Comparison of ENCODE assay signal across 8 mouse cellular contexts in the genomic region with DNA sequence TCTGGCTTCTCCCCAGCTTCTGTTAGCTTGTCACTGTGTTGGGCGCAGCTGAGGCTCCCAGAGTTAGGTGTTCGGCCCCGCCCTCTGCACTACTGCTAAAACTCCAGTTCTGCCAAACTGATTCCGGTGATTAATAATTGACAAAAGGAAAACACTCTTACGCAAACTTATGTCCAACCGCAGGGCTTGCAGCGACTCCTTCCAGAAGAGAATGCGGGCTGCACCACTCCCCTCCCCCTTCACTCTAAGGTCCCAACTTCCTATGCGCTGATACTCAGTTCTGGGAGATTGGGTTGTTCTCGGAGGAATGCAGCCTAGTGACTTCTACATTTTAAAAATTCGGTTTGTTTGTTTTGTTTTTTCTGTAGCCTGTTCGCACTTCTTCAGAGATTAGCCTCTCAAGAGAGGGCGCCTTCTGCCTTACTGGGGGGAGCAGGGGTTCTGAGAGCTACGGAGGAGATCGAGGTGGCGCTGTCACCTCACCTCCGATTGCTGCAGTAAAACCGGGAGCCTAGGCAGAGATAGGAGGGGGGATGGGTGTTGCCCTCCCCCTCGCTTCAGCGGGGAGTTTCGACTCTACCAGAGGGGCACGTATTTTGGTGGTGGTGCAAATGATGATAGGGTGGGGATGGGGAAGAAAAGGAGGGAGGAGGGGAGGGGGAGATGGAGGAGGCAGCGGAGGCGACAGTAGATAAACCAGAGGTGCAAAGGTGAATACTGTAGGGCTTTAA. TPM values are rescaled to one million over a fixed set of nuclear protein-coding genes. Genes with fewer than 3 reads are reported as not detected.
A peak's percentile ranks its signal among the peaks of the same experiment; 100 is the strongest.
DNase-seq lines count a peak whose midpoint lies in the region; ATAC-seq and TF ChIP-seq lines count a peak whose summit lies in the region.

A gene (minus strand): TSS at position 83 of the 731 bp plus-strand sequence.

- ATAC-seq in heart, postnatal 0 days (ENCODE audit: insufficient read depth, low read depth), result no peak
- peak; percentile 37; the same call in 1 of the 2 replicates for ATAC-seq in embryonic facial prominence, embryonic 13.5 days (ENCODE audit: insufficient number of reproducible peaks, insufficient read depth, low FRiP score, low TSS enrichment, low read depth)
- peak; percentile 73 for ATAC-seq in intestine, postnatal 0 days
- peak; percentile 60; the same call in 1 of the 2 replicates for ATAC-seq in limb, embryonic 13.5 days (ENCODE audit: low FRiP score, low read depth)
- peak; percentile 35; the same call in 1 of the 2 replicates for ATAC-seq in midbrain, embryonic 14.5 days (ENCODE audit: low FRiP score, low TSS enrichment)

- no peak for TF ChIP-seq EP300 in heart, postnatal 0 days (IDR thresholded peaks at IDR 0.05; ENCODE audit: low read depth)
- TF ChIP-seq EP300 in heart, adult 2 months (IDR thresholded peaks at IDR 0.05; ENCODE audit: insufficient read depth, low read depth, low read length), result no peak

- peak within 1 kb of the TSS; percentile 84 for H3K4me2 ChIP-seq in heart, postnatal 0 days (ENCODE audit: low read depth, low read length)
- H3K4me2 ChIP-seq in embryonic facial prominence, embryonic 13.5 days, result peak within 1 kb of the TSS; percentile 95
- peak within 1 kb of the TSS; percentile 83 for H3K4me2 ChIP-seq in intestine, postnatal 0 days (replicated peaks; ENCODE audit: low read depth)
- H3K4me2 ChIP-seq in limb, embryonic 13.5 days (replicated peaks), result peak within 1 kb of the TSS; percentile 98
- H3K4me2 ChIP-seq in midbrain, embryonic 14.5 days (ENCODE audit: low read length), result peak within 1 kb of the TSS; percentile 96

- no peak for TF ChIP-seq POLR2A in heart, adult 2 months (IDR thresholded peaks at IDR 0.05; ENCODE audit: insufficient read depth, low read depth, low read length)

- no peaks in the 10 kb centered on the region for H3K9me3 ChIP-seq in heart, postnatal 0 days (replicated peaks; ENCODE audit: control insufficient read depth, low read length)
- H3K9me3 ChIP-seq in embryonic facial prominence, embryonic 13.5 days, result no peaks in the 10 kb centered on the region
- no peaks in the 10 kb centered on the region for H3K9me3 ChIP-seq in intestine, postnatal 0 days (ENCODE audit: control insufficient read depth)
- H3K9me3 ChIP-seq in limb, embryonic 13.5 days, result no peaks in the 10 kb centered on the region
- no peaks in the 10 kb centered on the region for H3K9me3 ChIP-seq in midbrain, embryonic 14.5 days (ENCODE audit: control insufficient read depth, low read length)

- peaks cover 15% of the 10 kb centered on the region for H3K4me1 ChIP-seq in heart, postnatal 0 days (ENCODE audit: control insufficient read depth, insufficient read depth)
- H3K4me1 ChIP-seq in heart, adult 2 months (ENCODE audit: control insufficient read depth, insufficient read depth, low read length), result no peaks in the 10 kb centered on the region
- peaks cover 14% of the 10 kb centered on the region; the same call in 1 of the 2 replicates for H3K4me1 ChIP-seq in embryonic facial prominence, embryonic 13.5 days
- H3K4me1 ChIP-seq in intestine, postnatal 0 days (replicated peaks; ENCODE audit: control insufficient read depth, insufficient read depth, low read length), result peaks cover 3% of the 10 kb centered on the region; the same call in 1 of the 2 replicates
- H3K4me1 ChIP-seq in limb, embryonic 13.5 days, result peaks cover 15% of the 10 kb centered on the region
- H3K4me1 ChIP-seq in midbrain, embryonic 14.5 days (ENCODE audit: control insufficient read depth, insufficient read depth, low read length), result peaks cover 9% of the 10 kb centered on the region; the same call in 1 of the 2 replicates

- H3K4me3 ChIP-seq in heart, postnatal 0 days (ENCODE audit: low read depth, low read length), result peak within 1 kb of the TSS; percentile 46
- H3K4me3 ChIP-seq in heart, adult 2 months, result no peak within 1 kb of the TSS
- peak within 1 kb of the TSS; percentile 51 for H3K4me3 ChIP-seq in embryonic facial prominence, embryonic 13.5 days
- H3K4me3 ChIP-seq in intestine, postnatal 0 days (ENCODE audit: low read depth, low read length), result peak within 1 kb of the TSS; percentile 41
- H3K4me3 ChIP-seq in limb, embryonic 13.5 days, result peak within 1 kb of the TSS; percentile 51
- peak within 1 kb of the TSS; percentile 55 for H3K4me3 ChIP-seq in midbrain, embryonic 14.5 days (replicated peaks; ENCODE audit: low read depth, low read length)

- DNase-seq in heart, postnatal 0 days (ENCODE audit: low spot score), result no peak
- no peak for DNase-seq in heart, adult 2 months
- peak; percentile 56 for DNase-seq in midbrain, embryonic 14.5 days
- peak; percentile 35 for DNase-seq in urinary bladder, postnatal 25 days (ENCODE audit: low spot score)
- DNase-seq in gastrocnemius, adult 8-10 months (ENCODE audit: low spot score in 2 of 2), result no peak

- H3K79me2 ChIP-seq in heart, adult 2 months (replicated peaks; ENCODE audit: control insufficient read depth, insufficient read depth, low read length), result no peaks in the 10 kb centered on the region

- H3K36me3 ChIP-seq in heart, postnatal 0 days (replicated peaks; ENCODE audit: control insufficient read depth, insufficient read depth, low read length), result no peaks in the 10 kb centered on the region
- H3K36me3 ChIP-seq in heart, adult 2 months (ENCODE audit: control insufficient read depth, insufficient read depth, low read length), result no peaks in the 10 kb centered on the region
- H3K36me3 ChIP-seq in embryonic facial prominence, embryonic 13.5 days, result no peaks in the 10 kb centered on the region
- H3K36me3 ChIP-seq in intestine, postnatal 0 days (ENCODE audit: control insufficient read depth, insufficient read depth), result no peaks in the 10 kb centered on the region
- H3K36me3 ChIP-seq in limb, embryonic 13.5 days, result no peaks in the 10 kb centered on the region
- H3K36me3 ChIP-seq in midbrain, embryonic 14.5 days (ENCODE audit: control insufficient read depth, insufficient read depth, low read length), result no peaks in the 10 kb centered on the region

- H3K9ac ChIP-seq in heart, postnatal 0 days (replicated peaks; ENCODE audit: low read depth, low read length), result no peak within 1 kb of the TSS
- H3K9ac ChIP-seq in heart, adult 2 months (ENCODE audit: low read depth, low read length), result no peak within 1 kb of the TSS
- peak within 1 kb of the TSS; percentile 57 for H3K9ac ChIP-seq in embryonic facial prominence, embryonic 13.5 days
- H3K9ac ChIP-seq in intestine, postnatal 0 days (ENCODE audit: low read depth, low read length), result peak within 1 kb of the TSS; percentile 23; the same call in 1 of the 2 replicates
- H3K9ac ChIP-seq in limb, embryonic 13.5 days, result peak within 1 kb of the TSS; percentile 51
- H3K9ac ChIP-seq in midbrain, embryonic 14.5 days (replicated peaks; ENCODE audit: low read length), result peak within 1 kb of the TSS; percentile 53

- WGBS in heart, postnatal 0 days, result 3% methylated on average over 23 of the region's 24 CpGs
- WGBS in heart, adult 2 months, result 4% methylated on average over 24 of the region's 24 CpGs
- WGBS in embryonic facial prominence, embryonic 13.5 days, result 1% methylated on average over 24 of the region's 24 CpGs
- 1% methylated on average over 24 of the region's 24 CpGs for WGBS in intestine, postnatal 0 days
- WGBS in limb, embryonic 13.5 days, result 2% methylated on average over 24 of the region's 24 CpGs
- 3% methylated on average over 24 of the region's 24 CpGs for WGBS in midbrain, embryonic 14.5 days

- no peak within 1 kb of the TSS for H3K27ac ChIP-seq in heart, postnatal 0 days (ENCODE audit: low read depth)
- H3K27ac ChIP-seq in heart, adult 2 months, result no peak within 1 kb of the TSS
- H3K27ac ChIP-seq in embryonic facial prominence, embryonic 13.5 days, result no peak within 1 kb of the TSS
- H3K27ac ChIP-seq in intestine, postnatal 0 days (ENCODE audit: low read depth, low read length), result no peak within 1 kb of the TSS
- H3K27ac ChIP-seq in limb, embryonic 13.5 days, result no peak within 1 kb of the TSS
- H3K27ac ChIP-seq in midbrain, embryonic 14.5 days (replicated peaks; ENCODE audit: low read depth, low read length), result no peak within 1 kb of the TSS

- H3K27me3 ChIP-seq in heart, postnatal 0 days (ENCODE audit: control insufficient read depth, insufficient read depth, low read length), result peaks cover 16% of the 10 kb centered on the region
- no peaks in the 10 kb centered on the region; the same call in 1 of the 2 replicates for H3K27me3 ChIP-seq in heart, adult 2 months (ENCODE audit: control insufficient read depth, insufficient read depth, low read length)
- H3K27me3 ChIP-seq in embryonic facial prominence, embryonic 13.5 days, result peaks cover 19% of the 10 kb centered on the region; the same call in 1 of the 2 replicates
- H3K27me3 ChIP-seq in intestine, postnatal 0 days (replicated peaks; ENCODE audit: control insufficient read depth, insufficient read depth, low read length), result no peaks in the 10 kb centered on the region
- H3K27me3 ChIP-seq in limb, embryonic 13.5 days, result peaks cover 21% of the 10 kb centered on the region
- no peaks in the 10 kb centered on the region for H3K27me3 ChIP-seq in midbrain, embryonic 14.5 days (ENCODE audit: control insufficient read depth, insufficient read depth, low read length)

- intact Hi-C loops in heart, adult 2 months (cut with DNase I), result no loop called here

- no peak for TF ChIP-seq CTCF in heart, postnatal 0 days (IDR thresholded peaks at IDR 0.05; ENCODE audit: low read depth)
- no peak for TF ChIP-seq CTCF in heart, adult 2 months (IDR thresholded peaks at IDR 0.05)
- TF ChIP-seq CTCF in intestine, postnatal 0 days (IDR thresholded peaks at IDR 0.05; ENCODE audit: low read depth), result peak; percentile 35

RNA-seq across cellular contexts. Expression of the gene that starts here (rescaled TPM):
- 28.7 TPM in 1 of 2 replicates, not detected in the other for total RNA-seq in heart, postnatal 0 days (2014; rRNA removed; ENCODE audit: low replicate concordance)
- polyA plus RNA-seq in heart, postnatal 0 days (2015; fragmentation: Nextera tagmentation; extraction: Ambion mirVana), result 0.15 TPM in 1 of 2 replicates, not detected in the other
- not detected for total RNA-seq in heart, adult 2 months (2021)
- 0.41 TPM in 1 of 2 replicates, not detected in the other for polyA plus RNA-seq in heart, adult 2 months (2012; rRNA removed)
- 0.63 and 0.66 TPM in 2 replicates for polyA plus RNA-seq in embryonic facial prominence, embryonic 13.5 days (2015; fragmentation: Nextera tagmentation; extraction: Ambion mirVana)
- 7.0 and 18.2 TPM in 2 replicates for polyA plus RNA-seq in intestine, postnatal 0 days (2015; fragmentation: Nextera tagmentation; extraction: Ambion mirVana)
- polyA plus RNA-seq in limb, embryonic 13.5 days (2015; fragmentation: Nextera tagmentation; extraction: Ambion mirVana), result 0.31 and 0.47 TPM in 2 replicates
- polyA plus RNA-seq in midbrain, embryonic 14.5 days (2014; fragmentation: Nextera tagmentation; extraction: Ambion mirVana), result 0.38 and 0.39 TPM in 2 replicates
- total RNA-seq in gastrocnemius, adult 8-10 months (2022), result not detected

Comparison
In these comparisons a context has a peak if more than half of its experiments do, and no peak if none do; other contexts are left out.
1. Peak in ATAC-seq, H3K4me3 ChIP-seq, H3K9ac ChIP-seq and H3K4me2 ChIP-seq in embryonic facial prominence, embryonic 13.5 days; RNA of the gene not detected or under 1 TPM.
2. Peak in ATAC-seq, H3K4me3 ChIP-seq, H3K9ac ChIP-seq and H3K4me2 ChIP-seq in limb, embryonic 13.5 days; RNA of the gene not detected or under 1 TPM.
3. Peak in DNase-seq, ATAC-seq, H3K4me3 ChIP-seq, H3K9ac ChIP-seq and H3K4me2 ChIP-seq in midbrain, embryonic 14.5 days; RNA of the gene not detected or under 1 TPM.